Comparison of ENCODE assay signal across 8 mouse cellular contexts in genomic region chr16:93711411-93712188, GRCm38 (mm10). TPM values are rescaled to one million over a fixed set of nuclear protein-coding genes. Genes with fewer than 3 reads are reported as not detected.
DNase-seq lines count a peak whose midpoint lies in the region; ATAC-seq and TF ChIP-seq lines count a peak whose summit lies in the region.

Gene Dop1b, plus strand, starts transcription at chr16:93711904.

- no peaks in the 10 kb centered on the region for H3K9me3 ChIP-seq in ES-E14 (ENCODE audit: control insufficient read depth, insufficient read depth, low read depth, low read length)
- H3K9me3 ChIP-seq in forebrain, embryonic 15.5 days: no peaks in the 10 kb centered on the region

- WGBS in forebrain, embryonic 15.5 days: under 1% methylated on average over 73 of the region's 77 CpGs
- under 1% methylated on average over 77 of the region's 77 CpGs for WGBS in lung, adult 2 months

- peaks cover 2 to 6% of the 10 kb centered on the region in 2 experiments for H3K4me1 ChIP-seq in ES-E14 (ENCODE audit: control insufficient read depth in 2 of 2, insufficient read depth in 2 of 2, low read length in 2 of 2, poor library complexity in 1 of 2)
- H3K4me1 ChIP-seq in forebrain, embryonic 15.5 days: peaks cover 16% of the 10 kb centered on the region
- H3K4me1 ChIP-seq in lung, adult 2 months (ENCODE audit: control insufficient read depth, insufficient read depth, low read length): peaks cover 14% of the 10 kb centered on the region

- no peak within 1 kb of the TSS for H3K27ac ChIP-seq in ES-E14 (ENCODE audit: insufficient read depth, low read depth, low read length, poor library complexity, severe bottlenecking)
- H3K27ac ChIP-seq in forebrain, embryonic 15.5 days (replicated peaks): peak within 1 kb of the TSS; percentile 68

- DNase-seq in ES-E14 (ENCODE audit: low read depth, low spot score): peak; percentile 99
- DNase-seq in cerebellum, adult 11-12 months: peak; percentile 98
- DNase-seq in heart, postnatal 25 days (ENCODE audit: low spot score): peak; percentile 96
- DNase-seq in layer of hippocampus, adult 18-20 months (ENCODE audit: low spot score in 2 of 2): peak; percentile 97 to 99
- peak; percentile 100 for DNase-seq in lung, adult 2 months
- DNase-seq in thymus, adult 18-20 months: peak; percentile 93

- peak; percentile 86 for ATAC-seq in forebrain, embryonic 15.5 days (replicated peaks)
- peak; percentile 86 for ATAC-seq in neutrophil, adult 5-6 weeks (ENCODE audit: extremely low read depth, insufficient number of reproducible peaks, low FRiP score, poor library complexity, severe bottlenecking)

- no peaks in the 10 kb centered on the region for H3K36me3 ChIP-seq in ES-E14 (ENCODE audit: control insufficient read depth, insufficient read depth, low read length, poor library complexity, severe bottlenecking)
- no peaks in the 10 kb centered on the region for H3K36me3 ChIP-seq in forebrain, embryonic 15.5 days

- peaks cover 7% of the 10 kb centered on the region for H3K27me3 ChIP-seq in forebrain, embryonic 15.5 days

- intact Hi-C loops in heart, postnatal 25 days (cut with DNase I): no loop called here

- H3K4me2 ChIP-seq in forebrain, embryonic 15.5 days (replicated peaks): peak within 1 kb of the TSS; percentile 70

- peak; percentile 72; the same call in 1 of the 2 replicates for TF ChIP-seq POLR2A in lung, adult 2 months (IDR thresholded peaks at IDR 0.05; ENCODE audit: borderline replicate concordance, extremely low read depth, low read depth, low read length)

- in situ Hi-C loops in ES-E14 (cut with MboI; ENCODE audit: low sequenced_read_pairs in 2 of 2, unreplicated experiment in 2 of 2): no loop called here

- H3K4me3 ChIP-seq in ES-E14 (ENCODE audit: insufficient read depth in 1 of 2, low read depth in 1 of 2, low read length in 2 of 2, poor library complexity in 1 of 2, severe bottlenecking in 1 of 2): peak within 1 kb of the TSS; percentile 92 to 98
- H3K4me3 ChIP-seq in forebrain, embryonic 15.5 days: peak within 1 kb of the TSS; percentile 72
- peak within 1 kb of the TSS; percentile 73 for H3K4me3 ChIP-seq in lung, adult 2 months (replicated peaks; ENCODE audit: extremely low read depth, low read depth, low read length)

- no peak for TF ChIP-seq CTCF in lung, adult 2 months (IDR thresholded peaks at IDR 0.05; ENCODE audit: insufficient read depth, low read length)

- peak within 1 kb of the TSS; percentile 92 for H3K9ac ChIP-seq in ES-E14 (ENCODE audit: insufficient read depth, low read depth, low read length, poor library complexity, severe bottlenecking)
- H3K9ac ChIP-seq in forebrain, embryonic 15.5 days (replicated peaks): peak within 1 kb of the TSS; percentile 75

TF ChIP-seq in ES-E14, 5 proteins besides CTCF, POLR2A, EP300 and RAD21:
- TF ChIP-seq ZNF384 (IDR thresholded peaks at IDR 0.05; ENCODE audit: low read depth, low read length): no peak
- no peak for TF ChIP-seq MAFK (IDR thresholded peaks at IDR 0.05; ENCODE audit: insufficient read depth, low read depth, low read length)
- TF ChIP-seq HCFC1 (IDR thresholded peaks at IDR 0.05; ENCODE audit: borderline replicate concordance, insufficient read depth, low read length): no peak
- TF ChIP-seq ZC3H11A (IDR thresholded peaks at IDR 0.05; ENCODE audit: borderline replicate concordance, low read depth, low read length): no peak
- no peak for TF ChIP-seq CHD2 (IDR thresholded peaks at IDR 0.05; ENCODE audit: low read depth, low read length)

RNA-seq across cellular contexts. Expression of gene Dop1b, which starts in this region (rescaled TPM):
- 11.6 and 16.8 TPM in 2 replicates for total RNA-seq in ES-E14 (2012; rRNA removed)
- polyA plus RNA-seq in forebrain, embryonic 15.5 days (2015; fragmentation: Nextera tagmentation; extraction: Ambion mirVana): 26.2 and 27.3 TPM in 2 replicates
- 10 to 100 TPM; 14.5 to 16.6 TPM for total RNA-seq in heart, postnatal 25 days (2021)
- total RNA-seq in layer of hippocampus, adult 18-20 months (2021): 10 to 100 TPM; 90.5 to 95.7 TPM
- 61.2 and 68.3 TPM in 2 replicates for polyA plus RNA-seq in lung, adult 2 months (2012; rRNA removed)
- total RNA-seq in neutrophil, adult 5-6 weeks (2017): 48.0 and 48.8 TPM in 2 replicates
